Mouse (Mus musculus) brain, embryonic 14.5 days (tissue): ENCODE data around the gene 2010003K11Rik.

Experiments used
- CTCF ChIP-seq: fragments of 200-500 bp; IDR thresholded peaks from 2 replicates; pipeline ENCODE4 v1.5.1; 2012; ENCODE audit warnings: inconsistent platforms, mild to moderate bottlenecking, moderate library complexity, borderline replicate concordance; ENCODE audit not compliant: insufficient read depth, insufficient read length; ENCODE audit errors: extremely low read depth
- POLR2A ChIP-seq: fragments of 200-500 bp; IDR thresholded peaks from 2 replicates; pipeline ENCODE4 v1.6.1; 2012; ENCODE audit warnings: mild to moderate bottlenecking, inconsistent platforms, borderline replicate concordance; ENCODE audit not compliant: poor library complexity, insufficient read depth, insufficient read length, severe bottlenecking; ENCODE audit errors: extremely low read depth

GRCm38 (mm10) chr19:4464666-4465065 is 33.7 kb downstream of the 2010003K11Rik start:
- TF ChIP-seq CTCF: no peak
- TF ChIP-seq POLR2A: no peak
